Mouse (Mus musculus) erythroblast, adult 5-6 weeks (primary cell): ENCODE data around the gene Cetn2. TPM values are rescaled to one million over a fixed set of nuclear protein-coding genes. Genes with fewer than 3 reads are reported as not detected.

Source experiments
- ATAC-seq: replicated peaks from 2 replicates; pipeline ENCODE4 v1.8.0; 2016; ENCODE audit warnings: moderate number of reproducible peaks, mild to moderate bottlenecking, moderate TSS enrichment, inconsistent platforms; ENCODE audit not compliant: poor library complexity, low FRiP score, severe bottlenecking
- total RNA-seq, 2 experiments: library from RNA; stranded (forward) in 1 of 2; stranded (reverse) in 1 of 2; fragments of 150-400 nt in 1 of 2; fragments of 200-764, 138-1000 nt in 1 of 2; gene quantifications; 2 replicates each; pipeline versions ENCODE4 v1.2.3 to v1.2.4; 2015 to 2017; ENCODE audit warnings: low replicate concordance in 2 of 2

Gene Cetn2
- total RNA-seq (2015; ENCODE audit: low replicate concordance): 11.9 and 15.6 TPM in 2 replicates
- total RNA-seq (2017; ENCODE audit: low replicate concordance): 19.0 and 27.2 TPM in 2 replicates

DNA sequence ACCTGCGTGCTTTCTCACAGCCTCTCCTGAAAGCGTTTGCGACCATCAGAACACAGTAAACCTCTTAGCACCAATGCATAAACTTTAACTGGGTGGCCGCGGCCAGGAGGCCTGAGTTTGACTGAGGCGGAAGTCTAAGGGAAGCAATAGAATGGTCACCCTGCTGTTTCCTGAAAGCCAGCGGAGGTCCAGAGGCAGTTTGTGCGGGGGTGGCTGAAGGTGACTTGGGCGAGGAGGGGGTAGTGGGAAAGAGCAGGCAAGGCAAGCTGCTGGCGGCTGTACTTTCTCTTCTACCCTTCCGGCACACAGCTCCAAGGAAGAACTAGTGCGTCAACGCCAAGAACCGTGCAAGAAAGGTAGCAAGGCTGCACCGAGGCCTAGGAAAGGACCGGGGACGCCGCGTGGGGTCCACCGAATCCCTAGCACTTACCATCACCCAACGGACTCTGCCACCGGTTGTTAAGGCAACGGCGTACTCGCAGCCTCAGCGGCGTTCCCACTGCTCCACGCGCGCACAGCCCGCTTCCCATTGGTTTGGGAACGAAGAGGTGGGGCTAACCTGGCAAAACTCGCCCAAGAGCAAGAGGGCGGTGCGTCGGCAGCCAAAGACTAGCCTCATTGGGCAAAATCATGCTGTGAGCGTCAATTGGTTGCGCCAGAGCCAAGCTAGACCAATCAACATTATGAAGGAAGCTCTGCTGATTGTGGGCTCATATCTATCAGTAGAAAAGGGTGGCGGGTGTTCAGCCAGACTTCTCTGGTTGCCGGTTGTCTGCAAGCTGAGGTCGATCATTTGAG, at the start of gene Cetn2, which contains the start of gene Nsdhl:
Cetn2 (minus strand) TSS at position 528 of the 798 bp plus-strand sequence.
Nsdhl (plus strand) TSS at position 674 of the 798 bp plus-strand sequence.
- peak; percentile 100 for ATAC-seq

DNA sequence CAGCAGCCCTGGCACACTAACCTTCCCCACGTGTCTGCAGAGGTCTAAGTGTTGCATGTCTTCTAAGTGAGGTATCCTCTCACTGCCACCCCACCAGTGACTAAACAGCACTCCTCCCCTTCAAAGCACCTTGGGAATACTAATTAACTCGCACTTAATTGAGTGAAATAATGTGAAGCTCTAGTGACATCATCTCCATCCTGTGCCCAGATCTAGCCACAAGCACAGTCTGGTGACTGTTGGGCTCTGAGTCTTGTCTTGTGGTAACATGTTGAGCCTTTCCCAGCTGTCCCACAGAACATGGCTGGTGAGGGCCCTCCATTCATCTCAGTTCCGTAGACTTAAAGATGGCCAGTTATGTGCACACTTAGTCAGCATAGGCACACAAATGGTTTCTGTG, 44.5 kb upstream of the Cetn2 start:
- ATAC-seq: no peak

DNA sequence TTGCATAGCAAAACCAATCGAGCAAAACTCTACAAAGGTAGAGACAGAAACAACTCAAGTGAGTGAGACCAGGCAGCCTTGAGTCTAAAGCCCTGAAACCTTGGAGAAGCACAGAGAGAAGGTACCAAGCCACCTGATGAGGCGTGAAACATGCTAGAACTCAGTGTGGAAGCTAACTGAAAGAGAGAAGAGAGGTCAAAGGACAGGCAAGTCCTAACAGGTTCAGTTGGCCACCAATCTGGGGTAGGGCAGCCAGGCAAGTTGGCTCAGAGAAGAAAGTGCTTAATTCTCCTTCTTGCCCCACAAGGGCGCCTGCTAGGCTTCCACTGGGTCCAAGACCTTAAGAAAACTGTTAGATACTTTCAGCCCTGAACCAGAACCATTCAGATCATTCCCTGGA, 43.3 kb upstream of the Cetn2 start:
- no peak for ATAC-seq

- no peak for ATAC-seq
These were observed 42.2 kb upstream of the Cetn2 start for GRCm38 (mm10) chrX:72960431-72960830.

DNA sequence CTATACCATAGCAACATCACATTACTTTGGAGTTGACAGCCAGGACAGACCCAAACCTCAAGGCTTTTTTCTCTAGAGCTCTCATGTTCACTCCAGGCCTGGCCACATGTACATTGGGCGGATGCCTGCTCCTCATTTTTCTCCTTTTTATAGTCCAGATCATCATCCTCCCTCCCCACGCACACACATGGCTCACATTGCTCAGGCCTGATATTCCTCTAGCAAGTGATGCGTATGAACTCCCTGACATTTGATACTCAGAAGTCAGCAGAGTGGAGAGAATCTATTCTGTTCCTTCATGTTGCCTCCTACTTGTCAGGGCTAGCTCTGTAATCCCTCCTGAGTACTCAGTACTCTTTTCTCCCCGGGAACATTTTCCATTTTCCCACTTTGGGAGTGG, 38.3 kb upstream of the Cetn2 start:
- no peak for ATAC-seq

DNA sequence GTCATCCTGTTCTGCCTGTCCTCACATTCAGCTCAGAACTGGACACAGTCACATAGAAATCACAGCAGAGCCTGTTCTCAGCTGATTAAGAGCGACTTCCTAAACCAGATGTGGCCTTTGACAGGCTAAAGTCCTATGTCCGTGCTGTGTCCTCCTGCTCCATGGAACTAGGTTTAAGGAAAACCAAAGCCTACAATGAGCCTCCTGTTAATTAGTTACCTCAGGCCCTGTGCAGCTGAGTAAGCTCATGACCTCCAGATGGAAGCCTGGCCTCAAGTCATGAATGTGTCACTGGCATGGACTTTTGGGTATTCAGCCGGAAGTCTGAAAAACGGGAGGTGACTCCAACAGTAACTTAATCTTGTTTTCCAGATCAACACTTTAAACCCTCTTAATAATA, 35.3 kb upstream of the Cetn2 start:
- ATAC-seq: no peak

- ATAC-seq: no peak
These were observed 3.2 kb upstream of the Cetn2 start for GRCm38 (mm10) chrX:72921391-72921790.

DNA sequence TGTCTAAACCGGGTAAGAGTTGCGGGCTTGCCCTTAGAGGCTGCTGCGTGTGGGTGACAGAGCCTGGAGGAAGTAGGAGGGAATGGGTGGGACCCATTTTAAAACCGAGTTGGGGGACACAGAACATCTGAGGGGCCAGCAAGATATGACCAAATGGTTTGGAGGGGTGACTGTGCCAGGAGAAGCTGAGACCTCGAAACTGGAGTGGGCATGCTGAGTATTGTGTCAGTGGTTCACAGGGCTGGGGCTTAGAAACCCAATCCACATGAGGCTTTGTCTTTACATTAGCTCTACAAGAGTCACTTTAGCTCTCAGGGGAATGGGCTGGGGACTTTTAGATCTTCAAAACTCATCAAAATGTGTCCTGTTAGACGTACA, 460 bp upstream of the Cetn2 start:
- ATAC-seq: no peak

GRCm38 (mm10) chrX:72911611-72912010, 6.6 kb downstream of the Cetn2 start:
- no peak for ATAC-seq

DNA sequence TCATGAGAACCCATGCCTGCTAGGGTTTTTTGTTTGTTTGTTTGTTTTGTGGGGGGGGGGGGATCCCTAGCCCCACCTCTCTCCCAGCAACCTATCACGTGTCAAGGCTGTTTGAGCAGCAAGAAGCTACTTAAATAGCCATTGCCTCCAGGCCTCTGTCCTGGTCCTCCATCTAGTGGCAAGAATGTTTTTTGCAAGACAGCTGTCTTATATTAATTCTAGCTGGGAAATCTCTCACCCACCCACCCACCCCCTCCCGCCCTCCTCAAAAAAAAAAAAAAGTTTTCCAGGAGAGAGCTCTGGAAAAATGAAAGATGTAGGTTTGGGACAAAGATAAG, 9.8 kb downstream of the Cetn2 start:
- ATAC-seq: no peak

GRCm38 (mm10) chrX:72907619-72908403, 10.4 kb downstream of the Cetn2 start:
- no peak for ATAC-seq

DNA sequence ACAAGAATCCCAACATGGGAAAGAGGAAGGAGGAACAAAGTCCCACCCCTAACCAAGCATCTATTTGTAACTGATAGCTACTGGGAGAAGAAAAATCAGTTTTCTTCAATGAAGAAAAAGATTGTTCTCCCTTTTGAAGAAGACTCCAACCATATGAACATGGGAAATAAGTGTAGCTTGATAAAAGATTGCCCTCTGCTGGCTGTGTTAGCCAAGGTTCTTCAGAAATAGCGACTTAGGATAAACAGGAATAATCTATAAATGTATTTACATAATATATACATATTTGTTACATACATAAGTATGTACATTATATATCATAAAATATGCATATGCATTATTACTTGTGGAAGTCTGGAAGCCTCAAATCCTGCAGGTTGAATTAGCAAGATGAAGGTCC, 15.7 kb downstream of the Cetn2 start:
- no peak for ATAC-seq

- no peak for ATAC-seq
These were observed 22.2 kb downstream of the Cetn2 start for GRCm38 (mm10) chrX:72896055-72896437.

GRCm38 (mm10) chrX:72895388-72896054, 22.7 kb downstream of the Cetn2 start:
- ATAC-seq: no peak

Other genes with a start within 250 kb of the Cetn2 start
- not detected in 2 replicates for gene Gabrq, start 93.2 kb downstream of the Cetn2 start, total RNA-seq (2015; ENCODE audit: low replicate concordance)
- gene Gabrq, start 93.2 kb downstream of the Cetn2 start, total RNA-seq (2017; ENCODE audit: low replicate concordance): not detected in 2 replicates
- 4.0 and 20.6 TPM in 2 replicates for gene Nsdhl, start 146 bp upstream of the Cetn2 start, total RNA-seq (2015; ENCODE audit: low replicate concordance)
- 4.0 and 4.8 TPM in 2 replicates for gene Nsdhl, start 146 bp upstream of the Cetn2 start, total RNA-seq (2017; ENCODE audit: low replicate concordance)
- gene Zfp185, start 68.9 kb upstream of the Cetn2 start, total RNA-seq (2015; ENCODE audit: low replicate concordance): not detected in 2 replicates
- not detected in 2 replicates for gene Zfp185, start 68.9 kb upstream of the Cetn2 start, total RNA-seq (2017; ENCODE audit: low replicate concordance)
- not detected in 2 replicates for gene Pnma5, start 118.7 kb upstream of the Cetn2 start, total RNA-seq (2015; ENCODE audit: low replicate concordance)
- not detected in 2 replicates for gene Pnma5, start 118.7 kb upstream of the Cetn2 start, total RNA-seq (2017; ENCODE audit: low replicate concordance)
- not detected in 2 replicates for gene Pnma3, start 146.4 kb upstream of the Cetn2 start, total RNA-seq (2015; ENCODE audit: low replicate concordance)
- gene Pnma3, start 146.4 kb upstream of the Cetn2 start, total RNA-seq (2017; ENCODE audit: low replicate concordance): not detected in 2 replicates
- gene Xlr4a, start 164.1 kb upstream of the Cetn2 start, total RNA-seq (2015; ENCODE audit: low replicate concordance): 2.9 TPM in 1 of 2 replicates, not detected in the other
- 6.5 TPM in 1 of 2 replicates, not detected in the other for gene Xlr4a, start 164.1 kb upstream of the Cetn2 start, total RNA-seq (2017; ENCODE audit: low replicate concordance)
- not detected in 2 replicates for gene Xlr3a, start 178.7 kb upstream of the Cetn2 start, total RNA-seq (2015; ENCODE audit: low replicate concordance)
- gene Xlr3a, start 178.7 kb upstream of the Cetn2 start, total RNA-seq (2017; ENCODE audit: low replicate concordance): 3.2 TPM in 1 of 2 replicates, not detected in the other
- gene Gm14685, start 198.6 kb upstream of the Cetn2 start, total RNA-seq (2015; ENCODE audit: low replicate concordance): not detected in 2 replicates
- not detected in 2 replicates for gene Gm14685, start 198.6 kb upstream of the Cetn2 start, total RNA-seq (2017; ENCODE audit: low replicate concordance)
- gene Xlr5b, start 230.4 kb upstream of the Cetn2 start, total RNA-seq (2015; ENCODE audit: low replicate concordance): not detected in 2 replicates
- not detected in 2 replicates for gene Xlr5b, start 230.4 kb upstream of the Cetn2 start, total RNA-seq (2017; ENCODE audit: low replicate concordance)
- gene DXBay18, start 231.0 kb upstream of the Cetn2 start, total RNA-seq (2015; ENCODE audit: low replicate concordance): not detected in 2 replicates
- gene DXBay18, start 231.0 kb upstream of the Cetn2 start, total RNA-seq (2017; ENCODE audit: low replicate concordance): not detected in 2 replicates